Comparison of ENCODE assay signal across 18 mouse cellular contexts in genomic region chr9:56883470-56883869, GRCm38 (mm10). TPM values are rescaled to one million over a fixed set of nuclear protein-coding genes. Genes with fewer than 3 reads are reported as not detected.
"Had no signal": no experiment of that assay in that cellular context is flagged by ENCODE, and none has a peak within 500 bp of the region (broad histone marks: within the 10 kb centered on the region; RNA-seq: fewer than 3 reads in every experiment).

No protein-coding gene starts in this region.

- H3K9ac ChIP-seq: liver, embryonic 13.5 days had no signal

- H3K36me3 ChIP-seq: liver, embryonic 13.5 days had no signal

- H3K4me1 ChIP-seq: liver, embryonic 13.5 days had no signal

- H3K27ac ChIP-seq: liver, embryonic 13.5 days had no signal

- DNase-seq: left cerebral cortex, postnatal 4 days; liver, embryonic 13.5 days; lung, adult 2 months; lung, postnatal 14 days; lung, postnatal 4 days; midbrain, embryonic 14.5 days; thymus, postnatal 25 days had no signal

- H3K4me3 ChIP-seq: limb, embryonic 13.5 days; liver, embryonic 13.5 days had no signal

- H3K4me2 ChIP-seq: liver, embryonic 13.5 days; midbrain, embryonic 11.5 days had no signal

- H3K9me3 ChIP-seq: limb, embryonic 13.5 days; liver, embryonic 13.5 days had no signal

- H3K27me3 ChIP-seq: limb, embryonic 13.5 days; liver, embryonic 13.5 days had no signal

RNA-seq across cellular contexts. Expression of gene Cspg4, which starts 18.6 kb away (rescaled TPM):
- total RNA-seq: megakaryocyte progenitor cell, adult 5-6 weeks; megakaryocyte-erythroid progenitor cell, adult 5-6 weeks had no signal

RNA-seq across cellular contexts. Expression of gene Odf3l1, which starts 19.0 kb away (rescaled TPM):
- total RNA-seq: layer of hippocampus, adult 18-20 months; layer of hippocampus, postnatal 14 days; left cerebral cortex, postnatal 14 days; left cerebral cortex, postnatal 4 days; liver, adult 2 months; megakaryocyte progenitor cell, adult 5-6 weeks; megakaryocyte-erythroid progenitor cell, adult 5-6 weeks; midbrain, postnatal 0 days had no signal
- polyA plus RNA-seq: liver, embryonic 13.5 days; liver, embryonic 16.5 days; midbrain, embryonic 11.5 days; midbrain, embryonic 14.5 days; neural tube, embryonic 11.5 days had no signal
